In genomic region chr19:46322144-46322995, GRCm38 (mm10) we compare ENCODE assay signal across 12 mouse cellular contexts. TPM values are rescaled to one million over a fixed set of nuclear protein-coding genes. Genes with fewer than 3 reads are reported as not detected.
DNase-seq lines count a peak whose midpoint lies in the region; ATAC-seq and TF ChIP-seq lines count a peak whose summit lies in the region.
"Had no signal": no experiment of that assay in that cellular context is flagged by ENCODE, and none has a peak within 500 bp of the region (broad histone marks: within the 10 kb centered on the region; RNA-seq: fewer than 3 reads in every experiment).

No protein-coding gene starts in this region.

- WGBS in hindbrain, postnatal 0 days = 43% methylated on average over 11 of the region's 11 CpGs

- no peak for ATAC-seq in hindbrain, postnatal 0 days

- peak overlapping the region; percentile 62; the same call in 1 of the 2 replicates for H3K27ac ChIP-seq in hindbrain, postnatal 0 days
- H3K27ac ChIP-seq: heart, adult 2 months; liver, embryonic 14.5 days had no signal

- DNase-seq in cerebellum, adult 11 months = peak; percentile 45
- DNase-seq in cerebellum, postnatal 4 days (ENCODE audit: low spot score in 2 of 2) = no peak
- peak; percentile 7 for DNase-seq in thymus, postnatal 4 days
- no peak for DNase-seq in thymus, postnatal 25 days
- no peak for DNase-seq in hindbrain, postnatal 0 days (ENCODE audit: low spot score)
- DNase-seq in spleen, adult 12 weeks (ENCODE audit: low spot score) = no peak
- DNase-seq in c-Kit-positive CD71-positive TER-119-positive erythroid progenitor cells, embryonic 14.5 days (ENCODE audit: low spot score) = no peak
- DNase-seq in embryo, embryonic 10.5 days (ENCODE audit: low spot score) = no peak
- DNase-seq: kidney, adult 2 months; spleen, adult 18-20 months had no signal

- H3K4me1 ChIP-seq in hindbrain, postnatal 0 days (ENCODE audit: insufficient read depth, low read length) = peaks cover 27% of the 10 kb centered on the region

- no peaks in the 10 kb centered on the region for H3K9me3 ChIP-seq in hindbrain, postnatal 0 days (ENCODE audit: low read length)

- H3K36me3 ChIP-seq in hindbrain, postnatal 0 days (ENCODE audit: insufficient read depth, low read length) = no peaks in the 10 kb centered on the region

- peak overlapping the region; percentile 8; the same call in 1 of the 2 replicates for H3K4me2 ChIP-seq in hindbrain, postnatal 0 days (ENCODE audit: low read depth, low read length)

- H3K27me3 ChIP-seq in hindbrain, postnatal 0 days (ENCODE audit: insufficient read depth, low read length) = no peaks in the 10 kb centered on the region

- H3K9ac ChIP-seq in hindbrain, postnatal 0 days (replicated peaks; ENCODE audit: low read length) = peak overlapping the region; percentile 9; the same call in 1 of the 2 replicates
- H3K9ac ChIP-seq: liver, embryonic 14.5 days had no signal

- no peak overlapping the region for H3K4me3 ChIP-seq in hindbrain, postnatal 0 days (ENCODE audit: low read length)
- H3K4me3 ChIP-seq: heart, adult 2 months had no signal

- TF ChIP-seq CTCF in hindbrain, postnatal 0 days (IDR thresholded peaks at IDR 0.05; ENCODE audit: low read depth) = no peak

RNA-seq across cellular contexts. Expression of gene Psd, which starts 4.6 kb away (rescaled TPM):
- total RNA-seq in hindbrain, postnatal 0 days (2014; rRNA removed) = 380 and 396 TPM in 2 replicates
- 115 and 123 TPM in 2 replicates for polyA plus RNA-seq in hindbrain, postnatal 0 days (2015; fragmentation: Nextera tagmentation; extraction: Ambion mirVana)

RNA-seq across cellular contexts. Expression of gene Fbxl15, which starts 5.6 kb away (rescaled TPM):
- 69.1 and 71.4 TPM in 2 replicates for total RNA-seq in hindbrain, postnatal 0 days (2014; rRNA removed)
- 53.3 and 54.2 TPM in 2 replicates for polyA plus RNA-seq in hindbrain, postnatal 0 days (2015; fragmentation: Nextera tagmentation; extraction: Ambion mirVana)

RNA-seq across cellular contexts. Expression of gene Cuedc2, which starts 16.1 kb away (rescaled TPM):
- 125 and 134 TPM in 2 replicates for total RNA-seq in hindbrain, postnatal 0 days (2014; rRNA removed)
- polyA plus RNA-seq in hindbrain, postnatal 0 days (2015; fragmentation: Nextera tagmentation; extraction: Ambion mirVana) = 312 and 326 TPM in 2 replicates

RNA-seq across cellular contexts. Expression of gene Nfkb2, which starts 18.2 kb away (rescaled TPM):
- 3.5 and 4.7 TPM in 2 replicates for total RNA-seq in hindbrain, postnatal 0 days (2014; rRNA removed)
- 1.7 and 1.9 TPM in 2 replicates for polyA plus RNA-seq in hindbrain, postnatal 0 days (2015; fragmentation: Nextera tagmentation; extraction: Ambion mirVana)

RNA-seq across cellular contexts. Expression of gene Mfsd13a, which starts 18.6 kb away (rescaled TPM):
- total RNA-seq in hindbrain, postnatal 0 days (2014; rRNA removed) = 7.5 and 12.3 TPM in 2 replicates
- polyA plus RNA-seq in hindbrain, postnatal 0 days (2015; fragmentation: Nextera tagmentation; extraction: Ambion mirVana) = 9.9 and 10.5 TPM in 2 replicates

Comparison
In these comparisons a context has a peak if more than half of its experiments do, and no peak if none do; other contexts are left out.
1. DNase-seq: peak in cerebellum, adult 11 months (single experiment) and thymus, postnatal 4 days (single experiment); none in cerebellum, postnatal 4 days (0 of 2), thymus, postnatal 25 days (single experiment), hindbrain, postnatal 0 days (single experiment), spleen, adult 12 weeks (single experiment), c-Kit-positive CD71-positive TER-119-positive erythroid progenitor cells, embryonic 14.5 days (single experiment) and embryo, embryonic 10.5 days (single experiment).